Mouse (Mus musculus) lung, postnatal 25 days (tissue): Measurements from ENCODE around the gene Otp.

Source experiments
- DNase-seq: peaks from one replicate; pipeline ENCODE4 v3.0.0; 2022; ENCODE audit warnings: low spot score

The Otp gene

GRCm38 (mm10) chr13:94874039-94874425 is 1.4 kb upstream of the Otp start:
- no peak for DNase-seq

GRCm38 (mm10) chr13:94874656-94875395 is 576 bp upstream of the Otp start:
- DNase-seq, result no peak

GRCm38 (mm10) chr13:94876286-94877210 is 1.1 kb downstream of the Otp start:
- no peak for DNase-seq

- no peak for DNase-seq
These were observed 1.8 kb downstream of the Otp start for GRCm38 (mm10) chr13:94877211-94877590.

GRCm38 (mm10) chr13:94877991-94878745 is 2.8 kb downstream of the Otp start:
- no peak for DNase-seq

GRCm38 (mm10) chr13:94881201-94881600 is 5.8 kb downstream of the Otp start:
- no peak for DNase-seq

- DNase-seq, result no peak
These were observed 6.8 kb downstream of the Otp start for GRCm38 (mm10) chr13:94882221-94882620.

- DNase-seq, result no peak
These were observed 7.3 kb downstream of the Otp start for GRCm38 (mm10) chr13:94882711-94883145.

GRCm38 (mm10) chr13:94883163-94883965 is 8.0 kb downstream of the Otp start:
- no peak for DNase-seq

- no peak for DNase-seq
These were observed 8.9 kb downstream of the Otp start for GRCm38 (mm10) chr13:94883966-94884960.

GRCm38 (mm10) chr13:94885291-94886235 is 10.2 kb downstream of the Otp start:
- no peak for DNase-seq

- DNase-seq, result no peak
These were observed 32.4 kb downstream of the Otp start for GRCm38 (mm10) chr13:94907841-94908240.

- no peak for DNase-seq
These were observed 37.6 kb downstream of the Otp start for GRCm38 (mm10) chr13:94912961-94913360.

GRCm38 (mm10) chr13:94915654-94916053 is 40.3 kb downstream of the Otp start:
- no peak for DNase-seq

GRCm38 (mm10) chr13:94928086-94928485 is 52.7 kb downstream of the Otp start:
- DNase-seq, result no peak
